Mouse (Mus musculus) small intestine, adult 2 months (tissue): Measurements from ENCODE around the gene Cacna1i.

Experiments used
- CTCF ChIP-seq: fragments of 200-500 bp; IDR thresholded peaks from 2 replicates; pipeline ENCODE4 v1.5.1; 2012; ENCODE audit warnings: low read depth, mild to moderate bottlenecking, control low read depth, inconsistent platforms, low read length, moderate library complexity, mixed read lengths; ENCODE audit not compliant: insufficient replicate concordance, insufficient read length; ENCODE audit errors: extremely low read depth
- POLR2A ChIP-seq: fragments of 200-500 bp; IDR thresholded peaks from 2 replicates; pipeline ENCODE4 v1.6.1; 2012; ENCODE audit warnings: low read depth, mild to moderate bottlenecking, control low read depth, inconsistent platforms, low read length, moderate library complexity

GRCm38 (mm10) chr15:80279053-80279452 lies 8.0 kb upstream of the Cacna1i start:
- no peak for TF ChIP-seq CTCF
- TF ChIP-seq POLR2A, result no peak
